Mouse (Mus musculus) liver, embryonic 14.5 days (tissue): ENCODE data around the gene Map4k5.

ENCODE experiments used
- CTCF ChIP-seq: IDR thresholded peaks from 2 replicates; pipeline ENCODE4 v1.5.1; 2016; ENCODE audit warnings: antibody characterized with exemption, low read depth, control low read depth
- EP300 ChIP-seq: IDR thresholded peaks from 2 replicates; pipeline ENCODE4 v1.6.1; 2016; ENCODE audit warnings: antibody characterized with exemption, low read depth

- TF ChIP-seq CTCF, result no peak
- TF ChIP-seq EP300, result no peak
These were observed 96.7 kb downstream of the Map4k5 start for GRCm38 (mm10) chr12:69796311-69796710.
